Mouse (Mus musculus): ENCODE results near the gene Canx.

GRCm38 (mm10) chr11:50321239-50321638, 4.2 kb downstream of the Canx start:
- no peak for TF ChIP-seq EP300 (IDR thresholded peaks at IDR 0.05; ENCODE audit: low read depth)
- TF ChIP-seq CTCF (IDR thresholded peaks at IDR 0.05; ENCODE audit: low read depth), result no peak
